Mouse (Mus musculus) erythroblast, embryonic 14.5 days (primary cell): Measurements from ENCODE around the gene Ech1. TPM values are rescaled to one million over a fixed set of nuclear protein-coding genes. Genes with fewer than 3 reads are reported as not detected.

ENCODE experiments used
- H3K27me3 ChIP-seq: 2 replicates; pipeline ENCODE4 v1.6.1; 2012; ENCODE audit warnings: inconsistent platforms; ENCODE audit not compliant: control insufficient read depth
- H3K36me3 ChIP-seq: 2 replicates; pipeline ENCODE4 v1.6.1; 2012; ENCODE audit warnings: mild to moderate bottlenecking, inconsistent platforms; ENCODE audit not compliant: control insufficient read depth
- H3K4me1 ChIP-seq: 2 replicates; pipeline ENCODE4 v1.6.1; 2012; ENCODE audit warnings: inconsistent platforms; ENCODE audit not compliant: control insufficient read depth
- H3K4me3 ChIP-seq: replicated peaks from 2 replicates; pipeline ENCODE3; 2012; ENCODE audit warnings: moderate library complexity, mild to moderate bottlenecking, inconsistent platforms
- H3K9me3 ChIP-seq: 2 replicates; pipeline ENCODE4 v1.6.1; 2012; ENCODE audit warnings: low read length, inconsistent platforms, mixed read lengths; ENCODE audit not compliant: control insufficient read depth
- GATA1 ChIP-seq: IDR thresholded peaks from 2 replicates; pipeline ENCODE4 v1.6.1; 2012; ENCODE audit warnings: low read length, inconsistent platforms, mixed read lengths
- TAL1 ChIP-seq: IDR thresholded peaks from 3 replicates; pipeline ENCODE4 v1.6.1; 2012; ENCODE audit warnings: low read length, inconsistent platforms, mixed read lengths
- polyA plus RNA-seq: library from polyadenylated mRNA; stranded (reverse); fragments of >175 nt; gene quantifications from 2 replicates; pipeline ENCODE4 v1.2.3, GENCODE M21; 2012

Gene Ech1
- polyA plus RNA-seq, 1 experiment: 0.67 TPM

DNA sequence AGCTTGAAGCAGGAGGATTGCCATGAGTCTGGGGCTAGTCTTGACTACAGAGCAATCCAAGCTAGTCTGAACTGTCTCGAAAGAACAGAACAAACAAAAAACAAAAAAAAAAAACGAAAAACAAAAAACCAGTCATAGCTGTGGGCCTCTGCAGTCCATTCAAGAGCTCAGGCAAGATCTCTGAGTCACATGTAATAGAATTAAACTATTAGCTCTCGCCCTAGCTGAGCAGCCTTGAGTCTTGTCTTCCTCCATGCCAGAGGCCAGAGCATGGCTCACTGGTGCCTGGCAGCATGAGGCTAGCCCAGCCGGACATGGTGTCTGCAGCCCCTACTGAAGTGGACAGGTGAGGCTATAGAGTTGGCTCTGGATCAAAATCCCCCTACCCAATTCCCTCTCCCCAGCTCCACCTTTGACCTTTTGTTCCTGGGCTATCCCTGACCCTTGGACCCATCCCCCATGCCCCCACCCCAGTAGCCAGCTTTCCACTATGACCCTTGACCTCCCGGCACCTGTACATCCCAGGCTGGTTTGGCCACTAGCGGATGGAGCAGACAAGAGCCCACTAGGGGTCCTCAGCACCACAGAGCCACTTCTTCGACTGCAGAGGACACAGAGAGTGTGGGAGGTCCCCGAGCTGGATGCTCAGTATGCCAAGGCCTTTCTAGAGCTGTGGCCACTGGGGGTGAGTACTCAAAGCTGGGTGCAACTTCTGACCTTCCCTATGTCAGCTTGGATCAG lies 34.8 kb upstream of the Ech1 start:
- no peak overlapping the region for H3K4me3 ChIP-seq
- TF ChIP-seq TAL1 (no peak), GATA1 (no peak)
- H3K9me3 ChIP-seq: no peaks in the 10 kb centered on the region
- peaks cover 3% of the 10 kb centered on the region for H3K27me3 ChIP-seq
- peaks cover 13% of the 10 kb centered on the region for H3K36me3 ChIP-seq
- H3K4me1 ChIP-seq: peaks cover 4% of the 10 kb centered on the region

DNA sequence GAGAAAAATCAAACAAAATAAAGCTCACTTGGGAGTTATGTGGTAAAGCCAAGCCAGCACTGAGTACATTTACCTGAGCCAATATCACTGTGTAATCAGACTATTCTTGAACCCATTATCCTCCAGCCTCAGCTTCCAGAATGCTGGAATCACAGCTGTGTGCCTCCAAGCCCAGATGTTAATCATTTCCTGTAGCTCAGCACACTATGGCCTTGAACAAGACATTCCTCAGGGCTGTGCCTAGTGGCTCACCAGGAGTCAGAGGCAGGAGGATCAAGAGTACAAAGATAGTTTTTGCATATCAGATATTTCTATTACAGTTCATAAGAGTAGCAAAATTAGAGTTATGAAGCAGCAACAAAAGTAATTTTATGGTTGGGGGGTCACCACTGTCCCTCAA lies 33.3 kb upstream of the Ech1 start:
- Histone ChIP-seq H3K9me3 (no peaks in the 10 kb centered on the region), H3K36me3 (peaks cover 5% of the 10 kb centered on the region), H3K4me3 (no peak overlapping the region), H3K27me3 (peaks cover 8% of the 10 kb centered on the region), H3K4me1 (peaks cover 18% of the 10 kb centered on the region)
- TF ChIP-seq GATA1 (no peak), TAL1 (no peak)

DNA sequence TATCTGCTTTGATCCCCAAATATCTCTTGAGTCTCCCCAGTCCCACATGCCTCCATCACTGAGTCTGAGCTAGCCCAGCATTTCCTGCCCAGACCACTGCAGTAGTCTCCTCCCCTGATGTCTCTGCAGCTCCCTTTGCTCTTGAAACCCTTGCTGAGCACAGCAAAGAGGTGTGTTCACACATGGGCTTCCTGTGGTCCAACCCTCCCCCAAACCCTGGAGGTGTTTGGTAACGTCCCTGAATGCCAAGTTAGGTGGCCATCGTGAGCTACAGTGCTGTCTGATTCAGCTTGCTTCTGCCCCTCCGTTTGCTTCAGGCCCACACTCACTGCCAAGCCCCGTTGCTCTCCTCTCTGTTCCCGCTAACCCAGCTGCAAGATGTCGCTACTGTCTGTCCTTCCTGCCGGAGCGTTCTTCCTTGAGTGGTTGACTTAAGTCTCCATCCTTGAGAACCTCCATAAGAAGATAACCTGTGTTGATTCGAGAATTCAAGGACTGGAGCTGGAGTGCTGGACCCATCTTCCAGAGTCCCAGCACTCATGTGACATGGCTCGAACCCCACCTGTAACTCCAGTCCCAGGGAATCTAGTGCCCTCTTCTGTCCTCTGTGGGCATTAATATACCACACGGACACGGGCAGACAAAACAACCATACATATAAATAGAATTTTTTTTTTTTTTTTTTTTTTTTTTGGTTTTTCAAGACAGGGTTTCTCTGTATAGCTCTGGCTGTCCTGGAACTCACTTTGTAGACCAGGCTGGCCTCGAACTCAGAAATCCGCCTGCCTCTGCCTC lies 32.4 kb upstream of the Ech1 start:
- H3K36me3 ChIP-seq: peaks cover 4% of the 10 kb centered on the region
- no peak overlapping the region for H3K4me3 ChIP-seq
- TF ChIP-seq TAL1: no peak
- no peak for TF ChIP-seq GATA1
- peaks cover 8% of the 10 kb centered on the region for H3K27me3 ChIP-seq
- H3K9me3 ChIP-seq: no peaks in the 10 kb centered on the region
- peaks cover 25% of the 10 kb centered on the region for H3K4me1 ChIP-seq

DNA sequence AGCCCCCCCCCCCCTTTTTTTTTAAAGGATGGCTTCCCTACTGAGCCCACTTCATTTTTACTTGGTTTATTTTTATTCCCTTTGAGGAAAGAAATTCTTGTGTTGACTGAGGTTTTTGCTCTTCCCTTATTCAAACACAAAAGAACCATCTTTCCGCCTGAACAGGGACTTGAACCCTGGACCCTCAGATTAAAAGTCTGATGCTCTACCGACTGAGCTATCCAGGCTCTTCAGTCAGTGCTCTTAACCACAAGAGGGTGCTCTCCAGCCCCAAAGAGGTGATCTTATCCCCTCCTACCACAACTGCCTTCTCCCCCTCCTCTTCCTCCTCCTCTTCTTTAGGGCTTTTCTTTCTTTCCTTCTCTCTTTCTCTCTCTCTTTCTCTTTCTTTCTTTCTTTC lies 31.2 kb upstream of the Ech1 start:
- Histone ChIP-seq H3K4me1 (peaks cover 28% of the 10 kb centered on the region), H3K4me3 (no peak overlapping the region), H3K27me3 (peaks cover 8% of the 10 kb centered on the region), H3K9me3 (no peaks in the 10 kb centered on the region), H3K36me3 (peaks cover 5% of the 10 kb centered on the region)
- TF ChIP-seq TAL1 (no peak), GATA1 (no peak)

DNA sequence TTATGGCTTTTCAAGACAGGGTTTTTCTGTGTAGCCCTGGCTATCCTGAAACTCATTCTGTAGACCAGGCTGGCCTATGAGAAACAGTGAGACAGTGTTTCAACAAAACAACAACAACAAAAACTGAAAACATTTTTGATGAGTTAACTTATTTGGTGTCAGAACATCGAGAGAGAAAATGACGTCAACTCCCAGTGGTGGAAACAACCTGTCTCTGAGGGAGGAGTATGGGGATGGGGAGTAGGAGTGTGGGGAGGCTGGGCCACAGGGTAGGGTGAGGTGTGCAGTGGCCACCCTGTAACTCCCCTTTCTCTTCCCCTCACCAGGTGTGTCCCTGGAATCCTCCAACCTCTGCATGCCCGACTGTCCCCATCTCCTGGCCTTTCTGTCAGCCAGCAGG lies 30.5 kb upstream of the Ech1 start:
- H3K27me3 ChIP-seq: peaks cover 8% of the 10 kb centered on the region
- no peaks in the 10 kb centered on the region for H3K9me3 ChIP-seq
- peaks cover 28% of the 10 kb centered on the region for H3K4me1 ChIP-seq
- H3K4me3 ChIP-seq: no peak overlapping the region
- no peak for TF ChIP-seq GATA1
- no peak for TF ChIP-seq TAL1
- H3K36me3 ChIP-seq: peaks cover 7% of the 10 kb centered on the region

DNA sequence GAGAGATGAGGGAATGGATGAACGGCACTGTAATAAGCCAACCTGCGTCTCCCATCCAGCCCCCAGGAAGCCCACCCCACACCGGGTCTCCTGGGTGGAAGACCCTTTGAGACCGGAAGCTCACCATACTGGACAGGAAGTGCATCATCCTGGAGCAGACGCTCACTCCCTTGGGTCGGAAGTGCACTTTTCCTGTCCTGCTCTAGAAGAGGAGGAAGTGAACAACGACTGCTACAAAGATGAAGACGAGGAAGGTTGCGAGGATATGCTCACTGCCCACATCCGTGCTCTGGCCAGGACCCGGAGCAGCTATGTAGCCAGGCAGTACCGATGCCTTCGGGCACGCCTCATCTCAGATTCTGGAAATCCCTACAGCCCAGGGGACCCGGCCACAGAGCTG lies 29.2 kb upstream of the Ech1 start:
- H3K9me3 ChIP-seq: no peaks in the 10 kb centered on the region
- H3K4me1 ChIP-seq: peaks cover 28% of the 10 kb centered on the region
- peaks cover 7% of the 10 kb centered on the region for H3K36me3 ChIP-seq
- TF ChIP-seq GATA1: no peak
- no peak for TF ChIP-seq TAL1
- peak overlapping the region; percentile 58 for H3K4me3 ChIP-seq
- peaks cover 8% of the 10 kb centered on the region for H3K27me3 ChIP-seq

DNA sequence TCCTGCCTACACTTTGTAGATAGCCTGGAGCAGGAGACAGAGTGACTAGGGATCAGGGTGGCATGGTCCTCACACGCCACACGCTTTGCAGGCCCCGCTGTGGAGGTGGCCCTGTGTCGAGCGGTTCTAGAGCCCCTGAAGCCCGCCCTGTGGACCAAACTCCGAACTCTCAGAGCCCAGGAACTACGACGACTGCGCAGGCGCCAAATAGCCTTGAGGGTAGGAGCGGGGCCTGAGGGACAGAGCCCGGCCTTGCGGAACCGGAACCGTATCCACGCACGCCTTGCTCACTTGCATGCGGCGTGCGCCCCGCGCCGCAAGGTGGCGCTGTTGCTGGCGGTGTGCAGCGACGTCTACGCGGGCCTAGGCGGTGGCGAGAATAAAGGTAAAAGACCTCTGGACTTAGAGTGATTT lies 28.4 kb upstream of the Ech1 start:
- TF ChIP-seq GATA1 (no peak), TAL1 (no peak)
- H3K9me3 ChIP-seq: no peaks in the 10 kb centered on the region
- peaks cover 28% of the 10 kb centered on the region for H3K4me1 ChIP-seq
- peaks cover 8% of the 10 kb centered on the region for H3K27me3 ChIP-seq
- H3K36me3 ChIP-seq: peaks cover 7% of the 10 kb centered on the region
- peak overlapping the region; percentile 58 for H3K4me3 ChIP-seq

DNA sequence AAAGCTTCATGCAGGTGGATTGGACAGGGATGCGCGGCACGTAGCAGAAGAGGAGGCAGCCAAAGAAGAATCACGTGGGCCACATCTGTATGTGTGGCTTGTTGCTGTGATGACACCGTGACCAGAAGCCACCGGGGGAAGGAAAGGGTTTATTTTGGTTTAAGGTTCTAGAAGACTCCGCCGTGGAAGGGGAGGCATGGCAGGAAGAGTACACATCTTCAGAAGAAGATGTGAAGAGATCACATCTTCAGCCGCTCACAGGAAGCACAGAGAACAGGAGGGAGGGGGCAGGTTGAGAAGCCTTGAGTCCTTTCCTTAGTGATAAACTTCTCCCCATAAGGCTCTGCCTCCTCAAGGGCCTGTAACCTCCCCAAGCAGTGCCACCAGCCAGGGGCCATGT lies 25.0 kb upstream of the Ech1 start:
- Histone ChIP-seq H3K27me3 (peaks cover 5% of the 10 kb centered on the region; the same call in 1 of the 2 replicates), H3K4me3 (no peak overlapping the region), H3K36me3 (peaks cover 7% of the 10 kb centered on the region), H3K4me1 (peaks cover 46% of the 10 kb centered on the region), H3K9me3 (no peaks in the 10 kb centered on the region)
- no peak for TF ChIP-seq GATA1
- no peak for TF ChIP-seq TAL1

DNA sequence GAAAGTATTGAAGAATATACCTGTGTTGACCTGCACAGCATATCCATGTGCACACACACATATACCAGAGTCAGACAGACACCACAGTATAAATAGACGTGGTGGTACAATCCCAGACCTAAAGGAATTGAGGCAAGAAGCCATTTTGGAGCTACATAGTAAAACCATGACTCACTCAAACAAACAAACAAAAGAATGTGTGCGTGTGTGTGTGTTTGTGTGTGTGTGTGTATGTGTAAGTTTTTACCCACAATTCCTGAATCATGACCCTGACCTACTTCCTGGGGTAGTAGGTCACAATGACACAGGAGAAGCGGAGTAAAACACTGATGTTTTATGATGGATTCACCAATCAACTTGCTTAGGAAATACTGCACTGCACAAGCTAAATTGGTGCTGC lies 23.6 kb upstream of the Ech1 start:
- Histone ChIP-seq H3K36me3 (peaks cover 7% of the 10 kb centered on the region), H3K4me1 (peaks cover 34% of the 10 kb centered on the region), H3K9me3 (no peaks in the 10 kb centered on the region), H3K4me3 (no peak overlapping the region), H3K27me3 (no peaks in the 10 kb centered on the region)
- TF ChIP-seq TAL1: no peak
- no peak for TF ChIP-seq GATA1
